Mouse (Mus musculus) kidney, adult 2 months (tissue): ENCODE results near the gene Bach2. TPM values are rescaled to one million over a fixed set of nuclear protein-coding genes. Genes with fewer than 3 reads are reported as not detected.

Experiments used
- DNase-seq: peaks from one replicate; pipeline ENCODE4 v3.0.0; 2021
- H3K27ac ChIP-seq: fragments of 200-500 bp; 2 replicates; pipeline ENCODE4 v1.5.1; 2012; ENCODE audit warnings: low read depth, low read length, control low read depth, inconsistent platforms; ENCODE audit not compliant: insufficient read depth
- H3K27me3 ChIP-seq: fragments of 200-500 bp; replicated peaks from 2 replicates; pipeline ENCODE4 v1.6.1; 2012; ENCODE audit warnings: mild to moderate bottlenecking, moderate library complexity, low read length, inconsistent platforms; ENCODE audit not compliant: control insufficient read depth, insufficient read depth
- H3K36me3 ChIP-seq: fragments of 200-500 bp; 2 replicates; pipeline ENCODE4 v1.6.1; 2012; ENCODE audit warnings: mild to moderate bottlenecking, moderate library complexity, low read length, inconsistent platforms; ENCODE audit not compliant: control insufficient read depth, insufficient read depth
- H3K4me1 ChIP-seq: fragments of 200-500 bp; 2 replicates; pipeline ENCODE4 v1.6.1; 2011; ENCODE audit warnings: low read length; ENCODE audit not compliant: control insufficient read depth, insufficient read depth
- H3K4me3 ChIP-seq: fragments of 200-500 bp; 2 replicates; pipeline ENCODE4 v1.5.1; 2011; ENCODE audit warnings: mild to moderate bottlenecking, low read depth, low read length, control low read depth; ENCODE audit not compliant: insufficient read depth
- CTCF ChIP-seq: fragments of 200-500 bp; conservative IDR thresholded peaks from 2 replicates; pipeline ENCODE4 v1.5.1; 2011; ENCODE audit warnings: low read depth, mild to moderate bottlenecking, control low read depth, low read length, moderate library complexity, mixed read lengths; ENCODE audit not compliant: insufficient read depth, insufficient read length
- POLR2A ChIP-seq: fragments of 200-500 bp; IDR thresholded peaks from one replicate; pipeline ENCODE4 v1.6.1; 2011; ENCODE audit warnings: low read depth, low read length, control low read depth
- WGBS: fragments of 180-500 bp; shearing (Covaris S2); methylation state at CpG from one replicate; pipeline ENCODE4 v1.1.7; 2018; 5-methylcytosine and 5-hydroxymethylcytosine counted together
- polyA plus RNA-seq: library from polyadenylated mRNA; depleted of rRNA; stranded (reverse); fragments of >200 nt; gene quantifications from 2 replicates; pipeline ENCODE4 v1.2.3, GENCODE M21; 2012

Bach2 gene
- polyA plus RNA-seq, 1 experiment: 2.5 TPM

- 87% methylated on average over 8 of the region's 8 CpGs for WGBS
- Histone ChIP-seq H3K36me3 (no peaks in the 10 kb centered on the region), H3K27ac (no peak overlapping the region), H3K4me1 (no peaks in the 10 kb centered on the region), H3K27me3 (no peaks in the 10 kb centered on the region), H3K4me3 (no peak overlapping the region)
- no peak for DNase-seq
- TF ChIP-seq CTCF (no peak), POLR2A (no peak)
Measured at GRCm38 (mm10) chr4:32491176-32491575, 252.6 kb downstream of the Bach2 start.

DNA sequence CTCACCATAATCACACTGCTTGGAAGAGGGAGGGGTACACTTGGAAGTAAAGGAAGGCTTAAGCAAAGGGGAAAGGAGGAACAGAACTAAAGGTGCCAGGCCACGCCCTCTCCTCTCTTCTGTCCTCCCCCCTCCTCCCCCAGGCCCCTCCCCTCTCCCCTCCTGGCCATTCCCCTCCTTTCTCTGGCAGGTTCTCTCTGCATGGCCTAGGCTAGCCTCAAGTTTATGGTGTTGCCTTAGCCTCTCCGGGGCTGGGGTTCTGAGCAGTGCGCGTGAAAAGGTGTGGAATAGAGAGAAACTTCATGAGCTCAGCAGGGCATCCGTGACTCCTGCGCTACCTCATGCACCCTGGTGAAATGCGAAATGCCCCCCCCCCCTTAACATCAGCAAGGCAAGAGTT is 254.2 kb downstream of the Bach2 start:
- H3K4me1 ChIP-seq: no peaks in the 10 kb centered on the region
- H3K27ac ChIP-seq: no peak overlapping the region
- no peak for DNase-seq
- WGBS: 88% methylated on average over 7 of the region's 7 CpGs
- TF ChIP-seq POLR2A (no peak), CTCF (no peak)
- no peaks in the 10 kb centered on the region for H3K36me3 ChIP-seq
- H3K4me3 ChIP-seq: no peak overlapping the region
- H3K27me3 ChIP-seq: no peaks in the 10 kb centered on the region

GRCm38 (mm10) chr4:32501780-32502179 is 263.2 kb downstream of the Bach2 start:
- Histone ChIP-seq H3K36me3 (no peaks in the 10 kb centered on the region), H3K4me1 (no peaks in the 10 kb centered on the region), H3K27me3 (no peaks in the 10 kb centered on the region), H3K27ac (no peak overlapping the region), H3K4me3 (no peak overlapping the region)
- WGBS: 95% methylated on average over 8 of the region's 8 CpGs
- DNase-seq: no peak
- no peak for TF ChIP-seq CTCF
- no peak for TF ChIP-seq POLR2A

- H3K27ac ChIP-seq: no peak overlapping the region
- no peaks in the 10 kb centered on the region for H3K36me3 ChIP-seq
- TF ChIP-seq POLR2A: no peak
- TF ChIP-seq CTCF: no peak
- DNase-seq: no peak
- no peaks in the 10 kb centered on the region for H3K4me1 ChIP-seq
- WGBS: 93% methylated on average over 4 of the region's 4 CpGs
- H3K4me3 ChIP-seq: no peak overlapping the region
- H3K27me3 ChIP-seq: no peaks in the 10 kb centered on the region
Measured at GRCm38 (mm10) chr4:32502181-32502580, 263.6 kb downstream of the Bach2 start.

DNA sequence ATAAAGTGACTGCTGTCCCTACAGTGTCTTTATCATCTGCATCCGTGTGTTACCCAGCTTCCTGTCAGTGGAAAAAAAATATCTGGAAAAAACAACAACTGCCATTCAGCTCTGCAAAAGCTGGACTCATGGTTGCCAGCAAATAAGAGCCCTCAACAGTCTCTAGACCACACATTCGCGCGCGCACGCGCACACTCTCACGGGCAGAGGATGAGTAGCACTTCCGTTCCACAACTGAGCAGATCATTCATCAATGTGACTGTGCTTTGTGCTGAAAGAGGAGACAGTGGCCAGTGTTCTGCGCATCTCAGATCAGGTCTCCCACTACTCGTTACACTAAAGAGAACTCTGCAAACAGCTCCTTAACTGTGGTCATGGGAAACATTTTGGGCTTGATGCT is 265.6 kb downstream of the Bach2 start:
- H3K36me3 ChIP-seq: no peaks in the 10 kb centered on the region
- H3K27me3 ChIP-seq: no peaks in the 10 kb centered on the region
- no peak for DNase-seq
- H3K4me1 ChIP-seq: no peaks in the 10 kb centered on the region
- H3K4me3 ChIP-seq: no peak overlapping the region
- TF ChIP-seq POLR2A (no peak), CTCF (no peak)
- H3K27ac ChIP-seq: no peak overlapping the region
- WGBS: 71% methylated on average over 11 of the region's 11 CpGs

DNA sequence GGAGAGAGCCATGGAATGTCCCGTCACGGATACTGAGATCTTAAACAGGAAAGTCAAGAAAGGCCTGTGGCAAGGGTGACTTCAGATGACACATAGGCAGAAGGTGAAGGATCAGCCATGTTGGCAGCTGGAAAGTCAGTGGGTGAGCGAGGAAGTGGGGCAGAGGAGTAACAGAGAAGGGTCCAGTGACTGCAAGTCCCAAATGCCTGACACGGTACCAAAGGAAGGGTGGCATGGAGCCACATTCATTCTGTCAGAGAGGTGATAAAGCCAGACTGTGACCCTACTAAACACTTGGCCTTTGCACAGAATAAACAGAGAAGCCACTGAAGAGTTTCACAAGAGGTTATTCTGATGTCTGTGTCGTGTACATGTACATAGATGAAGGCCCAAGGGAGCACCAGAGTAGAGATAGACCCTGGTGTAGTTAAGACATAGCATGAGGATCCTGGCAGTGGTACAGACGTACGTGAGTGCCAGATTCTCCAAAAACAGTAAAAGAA is 267.8 kb downstream of the Bach2 start:
- no peak for DNase-seq
- H3K27ac ChIP-seq: no peak overlapping the region
- H3K4me3 ChIP-seq: no peak overlapping the region
- no peaks in the 10 kb centered on the region for H3K27me3 ChIP-seq
- H3K36me3 ChIP-seq: no peaks in the 10 kb centered on the region
- TF ChIP-seq CTCF: no peak
- no peak for TF ChIP-seq POLR2A
- WGBS: 85% methylated on average over 7 of the region's 7 CpGs
- H3K4me1 ChIP-seq: 0 out of 2 replicates have a peak, but pooled peaks cover 2% of the 10 kb centered on the region

DNA sequence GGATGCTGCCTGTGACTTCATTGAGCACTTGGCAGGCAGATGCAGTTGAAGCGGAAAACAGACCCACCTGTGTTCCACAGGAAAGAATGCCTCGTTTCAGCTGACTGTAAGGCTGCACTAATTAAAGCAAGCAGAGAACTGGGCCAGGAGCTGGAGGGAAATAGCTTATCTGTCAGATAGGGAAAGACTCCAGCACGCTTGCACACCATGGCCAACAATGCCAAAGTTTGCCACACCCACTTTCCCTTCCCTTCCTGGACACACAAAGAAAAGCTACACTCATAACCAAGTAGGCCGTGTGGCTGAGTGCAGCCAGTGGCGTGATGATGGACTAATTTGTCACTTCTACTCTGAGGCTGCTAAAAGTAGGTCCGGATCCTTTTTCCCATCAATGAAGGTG is 268.4 kb downstream of the Bach2 start:
- Histone ChIP-seq H3K27ac (no peak overlapping the region), H3K27me3 (no peaks in the 10 kb centered on the region), H3K4me1 (0 out of 2 replicates have a peak, but pooled peaks cover 2% of the 10 kb centered on the region), H3K4me3 (no peak overlapping the region), H3K36me3 (no peaks in the 10 kb centered on the region)
- TF ChIP-seq POLR2A (no peak), CTCF (no peak)
- peak; percentile 67 for DNase-seq
- 74% methylated on average over 6 of the region's 6 CpGs for WGBS

DNA sequence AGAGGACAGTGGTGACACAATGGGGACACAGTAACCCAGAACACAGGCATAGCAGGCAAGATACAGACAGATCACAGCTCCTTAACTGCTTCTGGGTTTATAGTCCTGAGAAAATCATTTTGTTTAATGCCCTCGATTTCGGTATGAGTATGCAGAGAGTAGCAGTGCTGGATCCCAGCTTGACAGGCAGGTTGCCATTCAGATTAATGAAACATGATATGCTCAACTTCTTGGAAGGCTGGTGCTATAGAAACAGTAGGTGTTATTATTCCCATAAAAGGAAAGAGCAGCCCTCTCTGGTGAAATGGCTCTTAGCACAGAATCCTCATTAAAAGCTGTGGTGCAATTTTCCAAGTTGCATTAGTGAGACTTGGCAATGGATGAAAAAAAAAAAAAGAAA is 270.0 kb downstream of the Bach2 start:
- Histone ChIP-seq H3K4me3 (no peak overlapping the region), H3K27me3 (no peaks in the 10 kb centered on the region), H3K27ac (no peak overlapping the region), H3K36me3 (no peaks in the 10 kb centered on the region), H3K4me1 (0 out of 2 replicates have a peak, but pooled peaks cover 2% of the 10 kb centered on the region)
- DNase-seq: no peak
- no peak for TF ChIP-seq POLR2A
- TF ChIP-seq CTCF: no peak
- WGBS: 35% methylated on average over 2 of the region's 2 CpGs
